Mouse (Mus musculus) lung, postnatal 0 days (tissue): Measurements from ENCODE around the gene Wnt11.
A peak's percentile ranks its signal among the peaks of the same experiment; 100 is the strongest.

Experiments
- CTCF ChIP-seq: IDR thresholded peaks from 2 replicates; pipeline ENCODE4 v1.5.1; 2016; ENCODE audit warnings: antibody characterized with exemption, mild to moderate bottlenecking
- EP300 ChIP-seq: IDR thresholded peaks from 2 replicates; pipeline ENCODE4 v1.6.1; 2016; ENCODE audit warnings: antibody characterized with exemption, mild to moderate bottlenecking, control low read depth

GRCm38 (mm10) chr7:98837901-98838300, 3.0 kb downstream of the Wnt11 start:
- peak; percentile 90 for TF ChIP-seq CTCF
- TF ChIP-seq EP300: no peak
